Mouse (Mus musculus): ENCODE measurements around the gene Taf12. TPM values are rescaled to one million over a fixed set of nuclear protein-coding genes. Genes with fewer than 3 reads are reported as not detected.

Gene Taf12
- total RNA-seq, 1 experiment from 2014 or later: 45.8 TPM

Other genes starting within 250 kb of the Taf12 start
- 0.14 and 1.0 TPM in 2 replicates for gene Gm10300, start 199.7 kb upstream of the Taf12 start, total RNA-seq (2017)
- gene Epb41, start 199.1 kb upstream of the Taf12 start, total RNA-seq (2017): 89.1 and 138 TPM in 2 replicates
- gene Oprd1, start 129.9 kb upstream of the Taf12 start, total RNA-seq (2017): not detected in 2 replicates
- gene Ythdf2, start 62.1 kb upstream of the Taf12 start, total RNA-seq (2017): 61.5 and 70.9 TPM in 2 replicates
- gene Gmeb1, start 12.8 kb upstream of the Taf12 start, total RNA-seq (2017): 23.2 and 26.9 TPM in 2 replicates
- gene Rab42, start 29.0 kb downstream of the Taf12 start, total RNA-seq (2017): not detected in 2 replicates
- 23.9 and 43.7 TPM in 2 replicates for gene Trnau1ap, start 55.2 kb downstream of the Taf12 start, total RNA-seq (2017)
- gene Rcc1, start 79.2 kb downstream of the Taf12 start, total RNA-seq (2017): 46.6 and 48.1 TPM in 2 replicates
- gene Phactr4, start 148.1 kb downstream of the Taf12 start, total RNA-seq (2017): 15.0 and 17.9 TPM in 2 replicates
- gene Med18, start 189.5 kb downstream of the Taf12 start, total RNA-seq (2017): 16.4 and 17.8 TPM in 2 replicates
- gene Sesn2, start 236.1 kb downstream of the Taf12 start, total RNA-seq (2017): 1.6 and 3.2 TPM in 2 replicates